In genomic region chr3:134238621-134239310, GRCm38 (mm10) we compare ENCODE assay signal across 8 mouse cellular contexts. TPM values are rescaled to one million over a fixed set of nuclear protein-coding genes. Genes with fewer than 3 reads are reported as not detected.
DNase-seq lines count a peak whose midpoint lies in the region; ATAC-seq and TF ChIP-seq lines count a peak whose summit lies in the region.

No protein-coding gene starts in this region.

- DNase-seq in heart, adult 11 months, result peak; percentile 86
- DNase-seq in heart, postnatal 25 days (ENCODE audit: low spot score), result no peak
- peak; percentile 82 for DNase-seq in brain, adult 2 months (ENCODE audit: low read depth, low spot score)
- DNase-seq in forebrain, embryonic 14.5 days (ENCODE audit: low spot score), result peak; percentile 81
- DNase-seq in hindbrain, postnatal 0 days (ENCODE audit: low spot score), result peak; percentile 61
- peak; percentile 2 for DNase-seq in lung, postnatal 36 days
- peak; percentile 46 for DNase-seq in stomach, postnatal 0 days (ENCODE audit: low spot score)
- no peak for DNase-seq in kidney, adult 9 months

- peak; percentile 30 for ATAC-seq in forebrain, embryonic 14.5 days
- peak; percentile 13; the same call in 1 of the 2 replicates for ATAC-seq in hindbrain, postnatal 0 days
- ATAC-seq in stomach, postnatal 0 days (ENCODE audit: low FRiP score, low TSS enrichment), result no peak

- H3K9me3 ChIP-seq in forebrain, embryonic 14.5 days (replicated peaks; ENCODE audit: control insufficient read depth, low read length), result no peaks in the 10 kb centered on the region
- no peaks in the 10 kb centered on the region for H3K9me3 ChIP-seq in hindbrain, postnatal 0 days (ENCODE audit: low read length)
- H3K9me3 ChIP-seq in stomach, postnatal 0 days (ENCODE audit: control insufficient read depth, low read length), result no peaks in the 10 kb centered on the region

- H3K4me3 ChIP-seq in forebrain, embryonic 14.5 days (ENCODE audit: low read depth, low read length), result peak overlapping the region; percentile 69
- H3K4me3 ChIP-seq in hindbrain, postnatal 0 days (ENCODE audit: low read length), result peak overlapping the region; percentile 77
- H3K4me3 ChIP-seq in stomach, postnatal 0 days (ENCODE audit: low read depth, low read length), result peak overlapping the region; percentile 71

- TF ChIP-seq CTCF in hindbrain, postnatal 0 days (IDR thresholded peaks at IDR 0.05; ENCODE audit: low read depth), result no peak
- no peak for TF ChIP-seq CTCF in stomach, postnatal 0 days (IDR thresholded peaks at IDR 0.05; ENCODE audit: low read depth)

- H3K4me1 ChIP-seq in forebrain, embryonic 14.5 days (ENCODE audit: control insufficient read depth, insufficient read depth, low read length), result peaks cover 11% of the 10 kb centered on the region; the same call in 1 of the 2 replicates
- peaks cover 8% of the 10 kb centered on the region for H3K4me1 ChIP-seq in hindbrain, postnatal 0 days (ENCODE audit: insufficient read depth, low read length)
- no peaks in the 10 kb centered on the region for H3K4me1 ChIP-seq in stomach, postnatal 0 days (replicated peaks; ENCODE audit: control insufficient read depth, insufficient read depth)

- TF ChIP-seq EP300 in stomach, postnatal 0 days (optimal IDR thresholded peaks at IDR 0.05), result no peak

- peak overlapping the region; percentile 99 for H3K27ac ChIP-seq in forebrain, embryonic 14.5 days (ENCODE audit: low read depth, low read length)
- peak overlapping the region; percentile 98 for H3K27ac ChIP-seq in hindbrain, postnatal 0 days
- H3K27ac ChIP-seq in stomach, postnatal 0 days (replicated peaks), result peak overlapping the region; percentile 87

- WGBS in forebrain, embryonic 14.5 days, result 1% methylated on average over 14 of the region's 14 CpGs
- 1% methylated on average over 14 of the region's 14 CpGs for WGBS in hindbrain, postnatal 0 days
- 9% methylated on average over 14 of the region's 14 CpGs for WGBS in stomach, postnatal 0 days

- no peaks in the 10 kb centered on the region for H3K36me3 ChIP-seq in forebrain, embryonic 14.5 days (ENCODE audit: control insufficient read depth, insufficient read depth, low read length)
- H3K36me3 ChIP-seq in hindbrain, postnatal 0 days (ENCODE audit: insufficient read depth, low read length), result no peaks in the 10 kb centered on the region
- no peaks in the 10 kb centered on the region for H3K36me3 ChIP-seq in stomach, postnatal 0 days (ENCODE audit: control insufficient read depth, insufficient read depth, low read length)

- H3K4me2 ChIP-seq in forebrain, embryonic 14.5 days (ENCODE audit: low read length), result peak overlapping the region; percentile 86
- H3K4me2 ChIP-seq in hindbrain, postnatal 0 days (ENCODE audit: low read depth, low read length), result peak overlapping the region; percentile 70
- peak overlapping the region; percentile 98 for H3K4me2 ChIP-seq in stomach, postnatal 0 days (replicated peaks; ENCODE audit: low read depth)

- intact Hi-C loops in heart, postnatal 25 days (cut with DNase I), result loop anchor here (10.0 kb wide), 1 partner anchor 186 kb away; no protein-coding TSS in a partner anchor

- H3K27me3 ChIP-seq in forebrain, embryonic 14.5 days (replicated peaks; ENCODE audit: control insufficient read depth, insufficient read depth, low read length), result no peaks in the 10 kb centered on the region
- H3K27me3 ChIP-seq in hindbrain, postnatal 0 days (ENCODE audit: insufficient read depth, low read length), result no peaks in the 10 kb centered on the region
- no peaks in the 10 kb centered on the region for H3K27me3 ChIP-seq in stomach, postnatal 0 days (ENCODE audit: control insufficient read depth, insufficient read depth, low read length)

- H3K9ac ChIP-seq in forebrain, embryonic 14.5 days (ENCODE audit: low read length), result peak overlapping the region; percentile 88
- H3K9ac ChIP-seq in hindbrain, postnatal 0 days (replicated peaks; ENCODE audit: low read length), result peak overlapping the region; percentile 81
- H3K9ac ChIP-seq in stomach, postnatal 0 days (ENCODE audit: low read length), result peak overlapping the region; percentile 69; the same call in 1 of the 2 replicates

RNA-seq across cellular contexts. Expression of gene Cxxc4, which starts 2.5 kb away (rescaled TPM):
- 1 to 10 TPM; 2.4 to 2.6 TPM for total RNA-seq in heart, postnatal 25 days (2021)
- polyA plus RNA-seq in forebrain, embryonic 14.5 days (2014; fragmentation: Nextera tagmentation; extraction: Ambion mirVana), result 18.2 and 20.5 TPM in 2 replicates
- 21.0 and 28.9 TPM in 2 replicates for total RNA-seq in hindbrain, postnatal 0 days (2014; rRNA removed)
- 19.5 and 23.2 TPM in 2 replicates for polyA plus RNA-seq in hindbrain, postnatal 0 days (2015; fragmentation: Nextera tagmentation; extraction: Ambion mirVana)
- 3.8 and 4.5 TPM in 2 replicates for polyA plus RNA-seq in stomach, postnatal 0 days (2015; fragmentation: Nextera tagmentation; extraction: Ambion mirVana)

Comparison
In these comparisons a context has a peak if more than half of its experiments do, and no peak if none do; other contexts are left out.
1. DNase-seq: peak in heart, adult 11 months (single experiment), brain, adult 2 months (single experiment), forebrain, embryonic 14.5 days (single experiment), hindbrain, postnatal 0 days (single experiment), lung, postnatal 36 days (single experiment) and stomach, postnatal 0 days (single experiment); none in heart, postnatal 25 days (single experiment) and kidney, adult 9 months (single experiment).
2. Peak in every context shown above with its lines, with median percentiles within 50 percentile points of each other: H3K27ac ChIP-seq, H3K4me2 ChIP-seq, H3K4me3 ChIP-seq and H3K9ac ChIP-seq.